Mouse (Mus musculus) liver, embryonic 11.5 days (tissue): ENCODE data around the gene Ppp3r2. TPM values are rescaled to one million over a fixed set of nuclear protein-coding genes. Genes with fewer than 3 reads are reported as not detected.
A peak's percentile ranks its signal among the peaks of the same experiment; 100 is the strongest.

ENCODE experiments used
- ATAC-seq: fragments of 200-750 bp; cut with Nextera tagmentation; replicated peaks from 2 replicates; pipeline ENCODE4 v1.8.0; 2017; ENCODE audit warnings: moderate number of reproducible peaks, mild to moderate bottlenecking, moderate TSS enrichment, moderate library complexity; ENCODE audit not compliant: low FRiP score
- DNase-seq: peaks from one replicate; pipeline ENCODE4 v3.0.0-alpha.2; 2017; ENCODE audit warnings: low spot score
- H3K27ac ChIP-seq: fragments of 300-500 bp; sonication (generic); 2 replicates; pipeline ENCODE4 v1.5.1; 2014; ENCODE audit warnings: mild to moderate bottlenecking, low read depth, low read length, control low read depth
- H3K27me3 ChIP-seq: fragments of 300-500 bp; sonication (generic); replicated peaks from 2 replicates; pipeline ENCODE4 v1.6.1; 2014; ENCODE audit warnings: low read length, mixed read lengths; ENCODE audit not compliant: control insufficient read depth, insufficient read depth
- H3K36me3 ChIP-seq: fragments of 300-500 bp; sonication (generic); 2 replicates; pipeline ENCODE4 v1.6.1; 2014; ENCODE audit warnings: mild to moderate bottlenecking, low read length, moderate library complexity, mixed read lengths; ENCODE audit not compliant: control insufficient read depth, insufficient read depth
- H3K4me1 ChIP-seq: fragments of 300-500 bp; sonication (generic); replicated peaks from 2 replicates; pipeline ENCODE4 v1.6.1; 2014; ENCODE audit warnings: low read length, mixed read lengths; ENCODE audit not compliant: control insufficient read depth, insufficient read depth
- H3K4me2 ChIP-seq: fragments of 300-500 bp; sonication (generic); 2 replicates; pipeline ENCODE4 v1.6.1; 2014; ENCODE audit warnings: mild to moderate bottlenecking, control low read depth, moderate library complexity
- H3K4me3 ChIP-seq: fragments of 300-500 bp; sonication (generic); 2 replicates; pipeline ENCODE4 v1.5.1; 2014; ENCODE audit warnings: low read depth, low read length, control low read depth
- H3K9ac ChIP-seq: fragments of 300-500 bp; sonication (generic); 2 replicates; pipeline ENCODE4 v1.6.1; 2014; ENCODE audit warnings: low read depth, low read length, control low read depth
- H3K9me3 ChIP-seq: fragments of 300-500 bp; sonication (generic); 2 replicates; pipeline ENCODE4 v1.6.1; 2016; ENCODE audit warnings: low read length, inconsistent platforms, mixed read lengths; ENCODE audit not compliant: control insufficient read depth
- WGBS: fragments of 180-500 bp; shearing (Covaris S2); extraction: QIAGEN DNeasy Blood & Tissue Kit; methylation state at CpG from one replicate; pipeline ENCODE4 v1.1.7; 2014; 5-methylcytosine and 5-hydroxymethylcytosine counted together
- polyA plus RNA-seq: library from polyadenylated mRNA; unstranded; fragments of >200 nt; fragmentation: Nextera tagmentation; extraction: Ambion mirVana; gene quantifications from 2 replicates; pipeline ENCODE4 v1.2.1, GENCODE M21; 2014

Ppp3r2 gene
- polyA plus RNA-seq, 1 experiment from 2014 or later: 0.11 TPM

DNA sequence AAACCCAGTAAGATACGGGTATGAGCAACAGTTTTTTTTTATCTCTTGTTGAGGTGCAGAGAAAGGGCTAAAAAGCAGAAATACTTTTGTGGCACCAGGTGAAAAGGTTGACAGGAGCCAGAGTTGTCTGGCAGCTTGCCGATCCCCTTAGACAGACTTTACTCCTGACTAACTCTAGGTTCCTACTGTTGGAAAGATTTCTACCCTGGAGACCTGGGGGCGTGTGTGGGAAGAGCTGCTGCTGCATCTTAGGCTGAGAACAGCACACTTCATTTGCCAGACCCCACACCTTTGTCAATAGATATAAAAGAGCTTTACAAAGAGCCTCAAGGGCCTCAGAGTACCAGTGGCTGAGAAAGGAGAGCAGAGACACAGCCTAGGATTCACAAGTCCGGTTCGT is 17.0 kb downstream of the Ppp3r2 start:
- WGBS: 88% methylated on average over 5 of the region's 5 CpGs
- Histone ChIP-seq H3K27ac (no peak overlapping the region), H3K9ac (no peak overlapping the region), H3K9me3 (no peaks in the 10 kb centered on the region), H3K4me1 (no peaks in the 10 kb centered on the region), H3K4me2 (no peak overlapping the region), H3K36me3 (0 out of 2 replicates have a peak, but pooled peaks cover 7% of the 10 kb centered on the region), H3K4me3 (no peak overlapping the region), H3K27me3 (no peaks in the 10 kb centered on the region)
- ATAC-seq (no peak), DNase-seq (no peak)

DNA sequence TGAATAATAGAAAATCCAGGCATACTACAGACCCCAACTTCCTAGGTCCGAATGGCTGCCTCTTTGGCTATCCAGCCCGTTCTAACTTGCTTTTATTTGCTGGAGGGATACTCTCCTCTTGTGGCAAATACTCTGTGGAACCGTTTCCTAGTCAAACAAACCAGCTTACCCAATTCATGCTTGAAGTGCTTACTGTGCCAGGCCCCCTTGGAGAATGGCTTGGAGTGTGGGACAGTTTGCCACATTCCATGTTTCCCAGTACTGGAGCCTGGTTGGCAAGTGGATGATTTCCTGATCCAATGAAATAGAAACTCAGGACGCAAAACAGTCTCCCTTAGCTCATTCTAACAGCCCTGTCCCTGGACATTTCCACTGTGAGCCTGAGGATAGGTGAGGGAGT is 19.6 kb downstream of the Ppp3r2 start:
- Histone ChIP-seq H3K4me2 (no peak overlapping the region), H3K36me3 (peaks cover 10% of the 10 kb centered on the region; the same call in 1 of the 2 replicates), H3K4me3 (no peak overlapping the region), H3K27ac (no peak overlapping the region), H3K9ac (no peak overlapping the region), H3K27me3 (no peaks in the 10 kb centered on the region), H3K9me3 (no peaks in the 10 kb centered on the region), H3K4me1 (no peaks in the 10 kb centered on the region)
- DNase-seq (no peak), ATAC-seq (no peak)
- WGBS: 84% methylated on average over 4 of the region's 4 CpGs

DNA sequence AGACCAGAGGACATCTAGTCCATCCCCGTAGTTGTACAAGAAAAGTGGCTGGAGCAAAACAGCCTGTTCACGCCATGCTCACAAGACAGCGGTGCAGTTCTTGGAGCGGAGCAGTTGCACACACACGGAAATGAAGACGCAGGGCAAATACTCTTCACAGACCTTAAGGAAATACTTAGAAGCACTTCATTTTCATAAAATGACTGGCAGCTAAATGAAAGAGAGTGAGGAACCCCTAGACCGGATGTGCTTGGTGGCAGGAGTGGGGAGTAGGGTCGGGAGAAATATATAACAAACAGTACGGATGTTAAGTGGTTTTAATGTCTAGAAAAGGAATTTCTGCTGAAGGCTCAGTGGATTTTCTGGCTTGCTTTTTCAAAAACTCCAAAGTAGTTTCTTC is 20.2 kb downstream of the Ppp3r2 start:
- Histone ChIP-seq H3K9me3 (no peaks in the 10 kb centered on the region), H3K4me1 (no peaks in the 10 kb centered on the region), H3K36me3 (peaks cover 11% of the 10 kb centered on the region; the same call in 1 of the 2 replicates), H3K27ac (no peak overlapping the region), H3K27me3 (no peaks in the 10 kb centered on the region), H3K4me2 (no peak overlapping the region), H3K9ac (no peak overlapping the region), H3K4me3 (no peak overlapping the region)
- WGBS: 92% methylated on average over 9 of the region's 9 CpGs
- no peak for ATAC-seq
- DNase-seq: no peak

DNA sequence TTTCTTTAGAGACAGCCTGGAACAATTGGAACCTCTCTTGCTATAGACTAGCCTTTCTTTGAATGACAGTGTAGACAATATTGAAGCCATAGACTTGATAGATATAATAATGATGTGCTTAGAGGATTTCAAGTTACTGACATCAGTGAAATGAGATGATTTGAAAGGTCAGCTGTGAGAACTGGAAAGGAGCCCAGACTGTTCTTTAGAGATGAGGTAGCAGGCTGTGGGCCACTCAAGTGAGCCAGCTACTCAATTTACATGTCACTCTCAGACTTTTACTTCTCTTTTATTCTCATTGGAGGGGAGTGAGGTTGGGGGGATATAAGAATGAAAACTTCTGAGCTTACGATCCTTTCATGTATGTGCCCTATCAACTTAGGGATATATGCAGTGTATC is 22.4 kb downstream of the Ppp3r2 start:
- Histone ChIP-seq H3K9me3 (no peaks in the 10 kb centered on the region), H3K27ac (no peak overlapping the region), H3K4me3 (no peak overlapping the region), H3K27me3 (no peaks in the 10 kb centered on the region), H3K36me3 (peaks cover 23% of the 10 kb centered on the region), H3K4me2 (no peak overlapping the region), H3K9ac (no peak overlapping the region), H3K4me1 (no peaks in the 10 kb centered on the region)
- 100% methylated on average over 1 of the region's 1 CpGs for WGBS
- DNase-seq: no peak
- ATAC-seq: no peak

DNA sequence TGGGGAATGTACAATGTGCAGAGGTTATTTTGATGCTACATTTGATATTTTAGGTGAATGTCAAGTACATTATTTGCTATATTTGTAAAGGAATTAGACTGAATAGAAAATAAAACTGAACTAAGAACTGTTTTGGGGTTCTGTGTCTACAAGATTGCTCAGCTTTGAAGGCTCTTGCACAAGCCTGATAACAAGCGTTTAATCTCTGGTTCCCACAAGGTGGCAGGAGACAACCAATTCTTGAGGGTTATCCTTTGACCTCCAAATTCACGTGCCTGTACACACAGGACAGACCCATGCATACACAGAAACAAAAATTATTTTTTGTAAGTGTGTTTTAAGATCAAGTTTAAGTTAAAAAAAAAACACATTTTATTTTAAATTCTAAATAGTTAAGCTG is 41.9 kb downstream of the Ppp3r2 start:
- DNase-seq: no peak
- Histone ChIP-seq H3K4me3 (no peak overlapping the region), H3K27ac (no peak overlapping the region), H3K36me3 (peaks cover 36% of the 10 kb centered on the region), H3K4me1 (no peaks in the 10 kb centered on the region), H3K4me2 (no peak overlapping the region), H3K27me3 (no peaks in the 10 kb centered on the region), H3K9ac (no peak overlapping the region), H3K9me3 (no peaks in the 10 kb centered on the region)
- peak; percentile 91 for ATAC-seq
- 33% methylated on average over 2 of the region's 2 CpGs for WGBS

DNA sequence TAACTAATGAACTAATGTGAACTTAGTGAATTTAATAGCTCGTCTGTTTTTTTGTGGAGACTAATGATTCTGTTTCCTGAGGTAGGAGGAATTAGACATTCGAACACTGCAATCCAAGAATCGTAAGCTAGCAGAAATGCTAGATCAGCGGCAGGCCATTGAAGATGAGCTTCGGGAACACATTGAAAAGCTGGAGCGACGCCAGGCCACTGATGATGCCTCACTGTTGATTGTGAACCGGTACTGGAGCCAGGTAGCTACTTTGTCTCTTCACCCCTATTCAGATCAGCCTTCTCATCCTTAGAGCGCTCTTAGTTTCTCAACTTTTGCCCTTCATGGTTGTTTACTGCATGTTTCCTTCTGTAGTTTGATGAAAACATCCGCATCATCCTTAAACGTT is 44.0 kb downstream of the Ppp3r2 start:
- Histone ChIP-seq H3K4me2 (no peak overlapping the region), H3K27me3 (no peaks in the 10 kb centered on the region), H3K36me3 (peaks cover 35% of the 10 kb centered on the region), H3K4me3 (no peak overlapping the region), H3K9ac (no peak overlapping the region), H3K4me1 (peaks cover 5% of the 10 kb centered on the region; the same call in 1 of the 2 replicates), H3K27ac (no peak overlapping the region), H3K9me3 (no peaks in the 10 kb centered on the region)
- 93% methylated on average over 11 of the region's 11 CpGs for WGBS
- DNase-seq: no peak
- ATAC-seq: no peak

DNA sequence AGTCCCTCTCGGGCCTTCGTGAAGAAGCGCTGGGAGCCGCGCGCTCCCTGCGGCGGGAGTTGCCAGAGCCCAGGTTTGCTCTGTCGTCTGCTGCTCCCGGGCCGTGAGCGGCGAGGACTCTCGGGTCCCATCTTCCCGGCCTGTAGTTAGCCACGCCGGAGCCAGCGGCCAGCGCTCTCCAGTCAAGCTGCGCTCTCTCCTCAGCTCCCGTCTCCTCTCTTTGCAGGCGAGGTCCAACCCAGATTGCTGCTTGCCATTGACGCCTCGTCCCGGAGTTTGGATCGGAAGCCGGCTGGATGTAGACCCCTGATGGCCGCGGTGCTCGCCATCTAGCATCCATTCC is 49.7 kb downstream of the Ppp3r2 start:
- H3K4me2 ChIP-seq: peak overlapping the region; percentile 69
- peak overlapping the region; percentile 83 for H3K4me3 ChIP-seq
- H3K4me1 ChIP-seq: peaks cover 5% of the 10 kb centered on the region; the same call in 1 of the 2 replicates
- peaks cover 15% of the 10 kb centered on the region; the same call in 1 of the 2 replicates for H3K36me3 ChIP-seq
- H3K9ac ChIP-seq: peak overlapping the region; percentile 79
- no peaks in the 10 kb centered on the region for H3K9me3 ChIP-seq
- peak overlapping the region; percentile 66 for H3K27ac ChIP-seq
- no peaks in the 10 kb centered on the region for H3K27me3 ChIP-seq
- under 1% methylated on average over 30 of the region's 30 CpGs for WGBS
- peak; percentile 66 for ATAC-seq
- no peak for DNase-seq

DNA sequence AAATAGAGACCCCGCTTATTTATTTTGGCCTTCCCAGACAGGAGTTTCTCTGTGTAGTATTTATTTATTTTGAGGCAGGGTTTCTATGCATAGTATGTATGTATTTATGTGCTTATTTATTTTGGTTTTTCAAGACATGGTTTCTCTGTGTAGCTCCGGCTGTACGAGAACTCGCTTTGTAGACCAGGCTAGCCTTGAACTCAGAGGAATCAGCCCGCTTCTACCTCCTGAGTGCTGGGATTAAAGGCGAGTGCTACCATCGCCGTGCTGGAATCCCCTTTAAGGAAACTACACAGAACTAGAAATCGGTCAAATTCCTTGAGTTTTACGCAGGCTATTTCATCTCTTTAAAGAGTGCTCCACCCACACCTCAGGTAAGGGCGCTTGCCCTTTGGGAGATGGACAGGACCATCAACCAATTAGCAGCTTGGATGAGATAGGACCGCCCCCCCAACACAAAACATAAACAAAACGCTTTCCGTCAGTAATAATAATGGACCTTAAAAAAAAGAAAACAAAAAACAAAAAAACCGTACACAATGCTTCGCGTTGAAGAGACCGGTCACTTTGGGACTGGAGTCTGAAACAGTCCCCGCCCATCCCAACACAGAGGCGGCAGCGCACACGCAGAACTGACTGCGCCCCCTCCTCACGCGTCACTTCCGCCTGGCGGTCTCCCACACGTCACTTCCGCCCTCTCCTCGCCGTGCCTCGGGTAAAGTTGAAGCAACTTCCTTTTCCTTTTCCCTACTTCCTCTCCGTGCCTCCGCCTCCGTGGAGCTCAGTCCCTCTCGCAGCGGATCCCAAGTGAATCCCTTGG is 50.3 kb downstream of the Ppp3r2 start, which contains the start of gene Rnf20:
Rnf20 (plus strand) TSS at position 688 of the 820 bp plus-strand sequence.
- peak within 1 kb of the TSS; percentile 70 for H3K4me2 ChIP-seq
- no peaks in the 10 kb centered on the region for H3K27me3 ChIP-seq
- H3K27ac ChIP-seq: peak within 1 kb of the TSS; percentile 66
- peaks cover 11% of the 10 kb centered on the region; the same call in 1 of the 2 replicates for H3K36me3 ChIP-seq
- peak within 1 kb of the TSS; percentile 83 for H3K4me3 ChIP-seq
- DNase-seq (peak; percentile 94), ATAC-seq (peak; percentile 94)
- WGBS: 3% methylated on average over 37 of the region's 37 CpGs
- H3K9me3 ChIP-seq: no peaks in the 10 kb centered on the region
- peaks cover 5% of the 10 kb centered on the region; the same call in 1 of the 2 replicates for H3K4me1 ChIP-seq
- peak within 1 kb of the TSS; percentile 79 for H3K9ac ChIP-seq

DNA sequence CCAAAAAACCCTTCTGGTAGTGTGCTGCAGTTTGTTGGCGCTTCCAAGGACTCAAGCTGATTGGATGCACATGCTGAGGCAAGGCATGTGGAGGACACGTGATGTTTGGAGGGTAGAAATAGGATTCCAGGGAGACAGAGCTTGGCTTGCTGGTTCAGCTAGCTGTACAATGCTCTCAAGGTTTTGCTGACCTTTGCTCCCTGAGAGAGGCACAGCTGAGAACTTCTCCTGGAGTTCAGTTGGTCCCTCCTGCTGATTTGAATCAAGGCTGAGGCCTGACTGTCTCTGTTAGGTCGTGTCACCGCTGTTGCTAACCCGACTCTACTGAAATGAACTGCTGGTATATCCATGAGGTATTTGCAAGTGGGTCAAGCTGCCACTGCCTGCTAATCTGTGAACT is 52.9 kb downstream of the Ppp3r2 start:
- Histone ChIP-seq H3K4me3 (no peak overlapping the region), H3K9me3 (no peaks in the 10 kb centered on the region), H3K9ac (no peak overlapping the region), H3K36me3 (no peaks in the 10 kb centered on the region), H3K4me2 (no peak overlapping the region), H3K27me3 (no peaks in the 10 kb centered on the region), H3K4me1 (peaks cover 9% of the 10 kb centered on the region; the same call in 1 of the 2 replicates), H3K27ac (no peak overlapping the region)
- 82% methylated on average over 5 of the region's 5 CpGs for WGBS
- no peak for ATAC-seq
- DNase-seq: no peak
